Mouse (Mus musculus) neutrophil, adult 65 days (primary cell): ENCODE results near the gene Klhl29. TPM values are rescaled to one million over a fixed set of nuclear protein-coding genes. Genes with fewer than 3 reads are reported as not detected.

Experiments
- total RNA-seq: library from RNA; stranded (reverse); gene quantifications from 2 replicates; pipeline ENCODE4 v1.2.4, GENCODE M21; 2023

The Klhl29 gene
- not detected in 2 replicates for total RNA-seq

GRCm38 (mm10) chr12:5375616-5376461 is at the start of gene Klhl29:
Gene Klhl29 (minus strand): TSS chr12:5375682.

